Mouse (Mus musculus) spleen, adult 2 months (tissue): ENCODE data around the gene Ube4b.

Source experiments
- CTCF ChIP-seq: fragments of 200-500 bp; IDR thresholded peaks from 2 replicates; pipeline ENCODE4 v1.5.1; 2011; ENCODE audit warnings: mild to moderate bottlenecking, inconsistent platforms; ENCODE audit not compliant: insufficient read depth, insufficient read length, insufficient replicate concordance; ENCODE audit errors: extremely low read depth
- POLR2A ChIP-seq: fragments of 200-500 bp; IDR thresholded peaks from 2 replicates; pipeline ENCODE4 v1.6.1; 2011; ENCODE audit warnings: low read depth, low read length, inconsistent platforms

- TF ChIP-seq CTCF = no peak
- no peak for TF ChIP-seq POLR2A
Measured at GRCm38 (mm10) chr4:149354671-149355070, 71.9 kb downstream of the Ube4b start.
